Mouse (Mus musculus) embryonic stem cell, embryonic (primary cell): Measurements from ENCODE around the gene Dlx4.

ENCODE experiments used
- CTCF ChIA-PET, 4 experiments: fragments of 300-600 bp in 2 of 4; fragments of 350-600 bp in 2 of 4; sonication (Branson Sonifier 250); formaldehyde crosslinking; loops; one replicate each; lab custom pipeline; 2022; ENCODE audit warnings: inconsistent platforms in 2 of 4; lab: Charles Lee
- POLR2A ChIA-PET, 4 experiments: fragments of 300-600 bp in 2 of 4; fragments of 350-600 bp in 2 of 4; sonication (Branson Sonifier 250); formaldehyde crosslinking; loops; one replicate each; lab custom pipeline; 2022; ENCODE audit warnings: antibody characterized with exemption in 4 of 4, inconsistent platforms in 1 of 4; lab: Charles Lee

Dlx4 gene

GRCm38 (mm10) chr11:95145851-95146403 is at the start of gene Dlx4:
TSS of gene Dlx4 (minus strand) at chr11:95146263.
- CTCF ChIA-PET = interaction anchor here in 3 of 4 experiments (0.6 to 3.0 kb wide), 9 partner anchors 9 to 113 kb away, joined by 3 to 12 read pairs (median 4); partner anchors contain the start of gene Dlx3 (in 1 of the 3)
- POLR2A ChIA-PET = interaction anchor here in 3 of 4 experiments (0.6 to 3.3 kb wide), 12 partner anchors 9 to 155 kb away, joined by 3 to 14 read pairs (median 4); no protein-coding TSS in a partner anchor

DNA sequence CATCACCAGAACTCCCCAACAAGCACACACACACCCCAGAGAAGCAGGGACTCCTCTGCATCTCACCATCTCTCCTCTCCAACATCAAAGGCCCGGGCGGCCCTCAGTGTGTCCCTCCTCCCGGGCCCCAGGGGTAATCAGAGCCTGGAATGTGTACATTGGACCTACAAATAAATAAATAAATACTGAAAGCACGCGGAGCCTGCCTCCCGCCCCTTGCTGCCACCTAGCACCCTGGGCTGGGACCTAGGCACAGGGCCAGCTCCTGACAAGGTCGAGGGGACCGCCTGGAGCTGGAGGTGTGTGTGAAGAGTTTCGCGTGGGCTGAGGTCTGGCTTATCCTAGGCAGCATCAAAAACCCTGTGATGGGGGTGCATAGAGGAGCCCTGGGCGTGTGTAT is 43.8 kb upstream of the Dlx4 start:
- CTCF ChIA-PET = interaction anchor here in 1 of 4 experiments (1.2 kb wide), 1 partner anchor 61 kb away, joined by 3 read pairs; no protein-coding TSS in a partner anchor
- POLR2A ChIA-PET = interaction anchor here in 1 of 4 experiments (0.6 kb wide), 1 partner anchor 13 kb away, joined by 3 read pairs; no protein-coding TSS in a partner anchor

DNA sequence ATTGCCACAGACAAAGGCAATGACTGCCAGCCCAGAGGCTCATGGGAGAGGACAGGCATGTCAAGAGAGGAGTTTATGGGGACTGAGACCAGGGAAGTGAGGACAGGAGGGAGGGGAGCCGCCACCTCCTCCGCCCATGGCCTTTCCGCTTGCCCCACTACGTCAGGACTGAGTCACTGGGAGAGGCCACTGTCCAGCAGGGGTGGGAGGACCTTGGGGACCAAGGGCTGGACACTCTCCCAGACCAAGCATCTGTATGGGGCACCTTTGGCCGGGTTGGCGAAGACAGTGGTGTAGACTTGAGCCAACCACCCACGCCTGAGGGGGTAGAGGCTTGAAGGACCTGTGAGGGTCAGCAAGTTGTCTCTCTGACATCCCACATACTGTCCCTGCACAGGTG is 40.8 kb upstream of the Dlx4 start:
- ChIA-PET POLR2A (interaction anchor here in 3 of 4 experiments (0.6 to 1.4 kb wide), 3 partner anchors 9 to 56 kb away, joined by 3 read pairs; no protein-coding TSS in a partner anchor), CTCF (interaction anchor here in 1 of 4 experiments (0.6 kb wide), 1 partner anchor 298 kb away, joined by 3 read pairs; no protein-coding TSS in a partner anchor)

DNA sequence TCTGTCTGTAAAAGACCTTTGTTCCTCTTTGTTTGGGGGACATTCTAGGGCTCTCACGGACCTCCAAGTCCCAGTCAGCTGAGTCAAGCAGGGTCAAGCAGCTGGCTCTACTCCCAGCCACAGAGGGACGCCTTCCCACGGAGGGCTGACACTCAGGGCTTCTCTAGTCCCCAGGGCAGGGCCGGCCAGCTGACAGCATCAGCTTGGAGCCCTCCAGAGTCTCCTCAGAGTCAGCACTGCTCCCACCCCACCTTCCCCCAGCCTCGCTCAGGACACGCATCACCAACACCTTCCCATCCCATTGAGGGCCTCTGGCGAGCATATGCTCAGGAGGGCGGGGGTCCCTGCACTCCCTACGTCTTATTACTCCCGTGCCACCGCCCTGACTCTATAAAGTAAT is 39.6 kb upstream of the Dlx4 start:
- ChIA-PET CTCF (interaction anchor here in 1 of 4 experiments (0.6 kb wide), 1 partner anchor 156 kb away, joined by 3 read pairs; no protein-coding TSS in a partner anchor), POLR2A (interaction anchor here in 2 of 4 experiments (0.6 to 1.4 kb wide), 2 partner anchors 10 to 57 kb away, joined by 3 to 4 read pairs; no protein-coding TSS in a partner anchor)

DNA sequence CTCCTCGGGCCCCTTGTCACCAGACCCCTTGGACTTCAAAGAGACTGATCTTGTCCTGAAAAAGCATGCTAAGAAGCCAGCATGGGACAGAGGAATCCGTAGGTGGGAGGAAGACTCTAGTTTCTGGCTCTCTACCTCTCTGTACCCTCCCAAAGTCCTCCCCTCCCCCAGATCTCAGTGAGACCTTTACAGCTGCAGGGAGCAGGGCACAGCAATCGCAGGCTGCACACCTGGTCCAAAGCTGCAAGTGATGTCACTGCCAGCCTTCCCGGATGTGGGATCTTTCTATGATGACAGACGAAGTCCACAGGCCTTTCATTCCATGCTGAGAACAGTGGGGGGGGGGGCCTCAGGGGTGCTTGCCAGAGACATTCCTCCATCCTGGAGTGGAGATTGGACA is 38.5 kb upstream of the Dlx4 start:
- POLR2A ChIA-PET = interaction anchor here in 2 of 4 experiments (0.6 to 0.8 kb wide), 2 partner anchors 8 to 45 kb away, joined by 4 to 5 read pairs; no protein-coding TSS in a partner anchor

GRCm38 (mm10) chr11:95179311-95179710 is 33.2 kb upstream of the Dlx4 start:
- CTCF ChIA-PET = interaction anchor here in 2 of 4 experiments (0.6 to 1.8 kb wide), 2 partner anchors 79 to 1577 kb away, joined by 3 to 6 read pairs; no protein-coding TSS in a partner anchor
- POLR2A ChIA-PET = no interaction called here

More for the DNA sequence above, 38.5 kb upstream of the Dlx4 start:
- CTCF ChIA-PET = interaction anchor here in 3 of 4 experiments (0.7 to 0.9 kb wide), 3 partner anchors 18 to 197 kb away, joined by 3 to 6 read pairs (median 3); no protein-coding TSS in a partner anchor

GRCm38 (mm10) chr11:95165857-95166256 is 19.8 kb upstream of the Dlx4 start:
- ChIA-PET POLR2A (no interaction called here), CTCF (interaction anchor here in 2 of 4 experiments (0.6 kb wide), 2 partner anchors 82 to 196 kb away, joined by 3 read pairs; no protein-coding TSS in a partner anchor)

GRCm38 (mm10) chr11:95161708-95162107 is 15.6 kb upstream of the Dlx4 start:
- POLR2A ChIA-PET = no interaction called here

DNA sequence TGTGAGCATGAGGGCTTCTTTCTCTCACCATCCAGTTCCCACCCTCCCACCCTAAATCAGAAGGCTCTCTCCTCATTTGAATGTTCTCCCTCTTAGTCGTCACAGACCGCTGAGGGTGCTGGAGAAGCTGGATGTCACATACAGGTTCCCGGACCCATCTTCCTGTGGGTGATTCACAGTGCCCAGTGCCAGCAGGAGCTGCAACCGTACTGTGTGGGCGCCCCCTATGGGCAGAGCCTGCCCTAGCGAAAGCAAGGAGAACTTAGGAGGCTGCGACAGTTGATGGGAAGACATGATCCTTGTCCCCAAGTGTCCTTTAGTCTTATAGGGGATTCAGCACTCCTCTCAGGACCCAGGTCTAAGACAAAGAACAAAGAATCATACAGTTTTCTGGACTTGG is 14.6 kb upstream of the Dlx4 start:
- ChIA-PET POLR2A (no interaction called here), CTCF (interaction anchor here (0.6 to 2.0 kb wide), 16 partner anchors 11 to 361 kb away, joined by 3 to 8 read pairs (median 4); partner anchors contain the start of gene Dlx4 (in 1 of the 4))

More at GRCm38 (mm10) chr11:95161708-95162107, 15.6 kb upstream of the Dlx4 start:
- CTCF ChIA-PET = interaction anchor here in 3 of 4 experiments (0.6 to 2.0 kb wide), 6 partner anchors 12 to 360 kb away, joined by 3 to 6 read pairs (median 4); no protein-coding TSS in a partner anchor

GRCm38 (mm10) chr11:95159763-95160371 is 13.8 kb upstream of the Dlx4 start:
- POLR2A ChIA-PET = interaction anchor here in 1 of 4 experiments (0.5 kb wide), 1 partner anchor 209 kb away, joined by 4 read pairs; no protein-coding TSS in a partner anchor
- CTCF ChIA-PET = interaction anchor here in 1 of 4 experiments (0.6 to 1.9 kb wide), 8 partner anchors 14 to 55 kb away, joined by 3 to 8 read pairs (median 4); partner anchors contain the start of gene Dlx4

DNA sequence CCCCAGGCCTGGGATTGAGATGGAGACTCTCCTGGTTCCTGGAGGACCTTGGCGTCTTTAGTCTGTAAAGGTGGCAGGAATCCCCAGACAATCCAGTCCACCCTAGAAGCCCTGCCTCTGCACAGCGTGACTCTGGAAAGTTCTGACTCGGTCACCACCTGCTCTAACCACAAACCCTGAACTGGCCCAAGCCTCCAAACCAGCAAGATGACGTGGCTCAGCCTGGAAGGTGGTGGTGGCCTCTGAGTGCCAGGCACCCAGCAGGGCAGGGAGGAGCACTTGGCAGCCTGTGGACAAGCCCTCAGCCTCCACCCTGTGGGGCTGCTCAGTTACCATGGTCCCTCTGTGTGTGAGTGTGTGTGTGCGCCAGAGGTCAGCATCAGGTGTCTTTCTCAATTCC is 11.8 kb upstream of the Dlx4 start:
- ChIA-PET CTCF (interaction anchor here in 2 of 4 experiments (0.6 to 1.3 kb wide), 5 partner anchors 9 to 208 kb away, joined by 3 to 8 read pairs (median 4); no protein-coding TSS in a partner anchor), POLR2A (interaction anchor here in 3 of 4 experiments (0.5 to 1.0 kb wide), 3 partner anchors 12 to 1771 kb away, joined by 3 to 12 read pairs (median 4); partner anchors contain the start of gene Dlx4 (in 1 of the 3))

DNA sequence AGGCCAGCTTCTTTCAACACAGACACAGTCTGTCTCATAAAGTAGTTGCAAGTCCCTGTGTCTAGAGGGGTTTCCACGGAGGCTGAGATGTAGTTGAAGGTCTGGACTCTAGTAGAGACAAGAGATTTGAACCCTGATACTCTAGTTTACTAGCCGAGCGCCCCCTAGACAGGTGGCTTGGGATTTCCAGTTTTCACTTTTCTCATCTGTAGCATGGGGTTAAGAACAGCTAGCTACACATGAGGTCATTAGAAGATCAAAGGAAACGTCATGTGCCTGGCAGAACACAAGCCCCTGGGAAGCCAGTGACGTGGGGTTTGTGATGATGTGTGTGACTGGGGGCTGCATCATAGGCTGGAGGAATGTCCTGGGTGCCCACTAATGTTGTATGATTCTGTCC is 11.3 kb upstream of the Dlx4 start:
- ChIA-PET CTCF (interaction anchor here in 2 of 4 experiments (0.6 to 1.3 kb wide), 4 partner anchors 15 to 94 kb away, joined by 3 to 8 read pairs (median 4); no protein-coding TSS in a partner anchor), POLR2A (interaction anchor here in 1 of 4 experiments (1.0 kb wide), 1 partner anchor 11 kb away, joined by 3 read pairs; the partner anchor contains the start of gene Dlx4)

GRCm38 (mm10) chr11:95155511-95155910 is 9.4 kb upstream of the Dlx4 start:
- POLR2A ChIA-PET = interaction anchor here in 1 of 4 experiments (0.6 to 1.6 kb wide), 3 partner anchors 14 to 31 kb away, joined by 3 to 4 read pairs (median 3); no protein-coding TSS in a partner anchor
- CTCF ChIA-PET = interaction anchor here in 2 of 4 experiments (1.2 to 1.4 kb wide), 3 partner anchors 10 to 96 kb away, joined by 3 to 4 read pairs (median 4); partner anchors contain the start of gene Dlx4 (in 1 of the 2)

DNA sequence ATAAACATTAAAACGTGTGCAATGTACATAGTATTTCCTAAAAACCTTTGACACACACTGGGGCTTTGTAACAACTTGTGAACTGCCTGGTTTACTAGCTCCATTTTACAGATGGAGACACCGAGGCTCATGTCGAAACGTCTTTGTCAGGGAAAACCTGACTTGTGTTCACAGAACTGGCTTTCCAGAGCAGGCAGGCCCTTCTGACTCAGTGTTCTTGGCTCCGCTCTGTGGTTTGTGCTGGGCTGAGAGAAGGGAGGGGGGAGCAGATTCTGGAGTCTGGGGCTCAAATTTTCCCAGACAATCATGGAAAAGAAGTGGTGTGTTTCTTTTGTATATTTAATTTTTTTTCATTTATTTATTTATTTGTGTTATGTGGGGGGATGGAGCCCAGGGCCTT is 7.6 kb upstream of the Dlx4 start:
- ChIA-PET CTCF (interaction anchor here in 2 of 4 experiments (0.5 to 0.9 kb wide), 3 partner anchors 105 to 288 kb away, joined by 3 read pairs; no protein-coding TSS in a partner anchor), POLR2A (no interaction called here)

DNA sequence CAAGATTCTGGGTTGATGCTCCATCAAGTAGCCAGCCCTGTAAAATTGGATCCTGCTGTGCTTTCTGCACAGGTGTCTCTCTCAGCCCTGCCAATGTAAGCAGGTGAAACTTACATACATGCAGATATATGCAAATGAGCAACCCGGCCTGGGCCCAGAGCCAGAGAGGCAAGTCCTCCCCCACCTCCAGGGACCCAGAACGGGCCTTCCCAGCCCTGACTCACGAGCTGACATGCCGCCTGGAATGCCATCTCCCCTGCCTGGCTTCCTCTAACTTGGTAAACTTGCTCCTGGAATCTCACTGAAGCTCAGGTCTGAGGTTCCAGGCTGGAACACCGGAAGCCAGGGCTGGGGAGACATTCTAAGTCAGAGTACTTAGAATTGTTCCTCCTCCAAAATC is 7.1 kb upstream of the Dlx4 start:
- ChIA-PET POLR2A (no interaction called here), CTCF (interaction anchor here in 2 of 4 experiments (0.8 to 0.9 kb wide), 2 partner anchors 106 to 287 kb away, joined by 3 read pairs; no protein-coding TSS in a partner anchor)

- ChIA-PET CTCF (interaction anchor here in 2 of 4 experiments (0.7 to 2.0 kb wide), 2 partner anchors 11 to 30 kb away, joined by 3 to 6 read pairs; partner anchors contain the start of gene Dlx3 (in 1 of the 2)), POLR2A (interaction anchor here in 2 of 4 experiments (0.6 to 2.3 kb wide), 5 partner anchors 10 to 81 kb away, joined by 3 to 6 read pairs (median 4); no protein-coding TSS in a partner anchor)
Measured at GRCm38 (mm10) chr11:95150269-95151049, 4.4 kb upstream of the Dlx4 start.
